Mouse (Mus musculus): ENCODE measurements at regions not wholly inside any gene's neighbourhood (a gene's known extent, or its start where the extent isn't known, plus 50 kb on each side); places are given as distances from the start of the nearest gene placed in this dataset.

- H3K9me3 ChIP-seq: no peaks in the 10 kb centered on the region
- H3K27me3 ChIP-seq: no peaks in the 10 kb centered on the region
- no peak overlapping the region for H3K4me2 ChIP-seq (replicated peaks)
- no peak overlapping the region for H3K9ac ChIP-seq
- H3K27ac ChIP-seq: no peak overlapping the region
- H3K36me3 ChIP-seq: no peaks in the 10 kb centered on the region
- no peaks in the 10 kb centered on the region for H3K4me1 ChIP-seq
- H3K4me3 ChIP-seq: no peak overlapping the region
- no peak for ATAC-seq (ENCODE audit: low FRiP score, low read depth)
- 82% methylated on average over 13 of the region's 13 CpGs for WGBS
Measured at GRCm38 (mm10) chr9:30649392-30650054, 222.6 kb downstream of the Snx19 start.

- Histone ChIP-seq H3K4me3 (no peak overlapping the region), H3K4me1 (peaks cover 41% of the 10 kb centered on the region), H3K9me3 (no peaks in the 10 kb centered on the region), H3K36me3 (no peaks in the 10 kb centered on the region), H3K4me2 (replicated peaks) (no peak overlapping the region), H3K27me3 (no peaks in the 10 kb centered on the region), H3K27ac (peak overlapping the region; percentile 71; the same call in 1 of the 2 replicates), H3K9ac (no peak overlapping the region)
- no peak for ATAC-seq (ENCODE audit: low FRiP score, low read depth)
- 36% methylated on average over 10 of the region's 10 CpGs for WGBS
Measured at GRCm38 (mm10) chr9:30633741-30634470, 207.0 kb downstream of the Snx19 start.

- peak; percentile 89 for ATAC-seq (ENCODE audit: low FRiP score, low read depth)
- H3K4me2 ChIP-seq (replicated peaks): peak overlapping the region; percentile 12
- H3K4me1 ChIP-seq: peaks cover 43% of the 10 kb centered on the region
- no peaks in the 10 kb centered on the region for H3K27me3 ChIP-seq
- peak overlapping the region; percentile 71 for H3K27ac ChIP-seq
- H3K9ac ChIP-seq: no peak overlapping the region
- WGBS: 22% methylated on average over 6 of the region's 6 CpGs
- H3K4me3 ChIP-seq: no peak overlapping the region
- no peaks in the 10 kb centered on the region for H3K9me3 ChIP-seq
- H3K36me3 ChIP-seq: no peaks in the 10 kb centered on the region
Measured at GRCm38 (mm10) chr9:30632164-30633146, 205.5 kb downstream of the Snx19 start.

- Histone ChIP-seq H3K9ac (no peak overlapping the region), H3K27ac (peak overlapping the region; percentile 49; the same call in 1 of the 2 replicates), H3K9me3 (no peaks in the 10 kb centered on the region), H3K4me3 (no peak overlapping the region), H3K4me2 (replicated peaks) (no peak overlapping the region), H3K27me3 (no peaks in the 10 kb centered on the region), H3K36me3 (no peaks in the 10 kb centered on the region), H3K4me1 (peaks cover 32% of the 10 kb centered on the region)
- 87% methylated on average over 8 of the region's 8 CpGs for WGBS
- no peak for ATAC-seq (ENCODE audit: low FRiP score, low read depth)
Measured at GRCm38 (mm10) chr9:30625635-30626034, 198.7 kb downstream of the Snx19 start.

- 69% methylated on average over 3 of the region's 3 CpGs for WGBS
- H3K4me1 ChIP-seq: peaks cover 32% of the 10 kb centered on the region
- no peak overlapping the region for H3K9ac ChIP-seq
- H3K36me3 ChIP-seq: no peaks in the 10 kb centered on the region
- no peak overlapping the region for H3K4me3 ChIP-seq
- 0 out of 2 replicates have a peak, but pooled peaks have one; percentile 32 for ATAC-seq (ENCODE audit: low FRiP score, low read depth)
- no peaks in the 10 kb centered on the region for H3K9me3 ChIP-seq
- H3K4me2 ChIP-seq (replicated peaks): no peak overlapping the region
- H3K27me3 ChIP-seq: no peaks in the 10 kb centered on the region
- peak overlapping the region; percentile 49 for H3K27ac ChIP-seq
Measured at GRCm38 (mm10) chr9:30625090-30625489, 198.2 kb downstream of the Snx19 start.

- Histone ChIP-seq H3K9ac (no peak overlapping the region), H3K27ac (peak overlapping the region; percentile 49), H3K27me3 (no peaks in the 10 kb centered on the region), H3K4me1 (peaks cover 29% of the 10 kb centered on the region), H3K9me3 (no peaks in the 10 kb centered on the region), H3K36me3 (no peaks in the 10 kb centered on the region), H3K4me3 (no peak overlapping the region), H3K4me2 (replicated peaks) (no peak overlapping the region)
- peak; percentile 32; the same call in 1 of the 2 replicates for ATAC-seq (ENCODE audit: low FRiP score, low read depth)
- 76% methylated on average over 5 of the region's 5 CpGs for WGBS
Measured at GRCm38 (mm10) chr9:30624481-30624880, 197.6 kb downstream of the Snx19 start.

GRCm38 (mm10) chr9:30619325-30619724, 192.4 kb downstream of the Snx19 start:
- H3K36me3 ChIP-seq: no peaks in the 10 kb centered on the region
- ATAC-seq (ENCODE audit: low FRiP score, low read depth): no peak
- H3K4me2 ChIP-seq (replicated peaks): no peak overlapping the region
- no peak overlapping the region for H3K9ac ChIP-seq
- no peaks in the 10 kb centered on the region for H3K9me3 ChIP-seq
- WGBS: 94% methylated on average over 2 of the region's 2 CpGs
- H3K4me1 ChIP-seq: peaks cover 1% of the 10 kb centered on the region; the same call in 1 of the 2 replicates
- no peaks in the 10 kb centered on the region for H3K27me3 ChIP-seq
- no peak overlapping the region for H3K27ac ChIP-seq
- no peak overlapping the region for H3K4me3 ChIP-seq

- H3K27me3 ChIP-seq: no peaks in the 10 kb centered on the region
- H3K4me3 ChIP-seq: no peak overlapping the region
- no peak overlapping the region for H3K9ac ChIP-seq
- H3K4me1 ChIP-seq: no peaks in the 10 kb centered on the region
- ATAC-seq (ENCODE audit: low FRiP score, low read depth): no peak
- H3K4me2 ChIP-seq (replicated peaks): no peak overlapping the region
- no peaks in the 10 kb centered on the region for H3K36me3 ChIP-seq
- no peak overlapping the region for H3K27ac ChIP-seq
- H3K9me3 ChIP-seq: no peaks in the 10 kb centered on the region
- 77% methylated on average over 2 of the region's 2 CpGs for WGBS
Measured at GRCm38 (mm10) chr9:30618181-30618580, 191.3 kb downstream of the Snx19 start.

- H3K4me3 ChIP-seq: no peak overlapping the region
- 76% methylated on average over 6 of the region's 6 CpGs for whole genome bisulfite sequencing
- no peak for ATAC-seq (ENCODE audit: low FRiP score, low read depth)
- no peak overlapping the region for H3K9ac ChIP-seq
- no peaks in the 10 kb centered on the region for H3K4me1 ChIP-seq
- no peaks in the 10 kb centered on the region for H3K9me3 ChIP-seq
- H3K36me3 ChIP-seq: no peaks in the 10 kb centered on the region
- H3K4me2 ChIP-seq (replicated peaks): no peak overlapping the region
- no peaks in the 10 kb centered on the region for H3K27me3 ChIP-seq
- H3K27ac ChIP-seq: no peak overlapping the region
Measured at GRCm38 (mm10) chr9:30613715-30614114, 186.8 kb downstream of the Snx19 start.

GRCm38 (mm10) chr9:30613003-30613552, 186.2 kb downstream of the Snx19 start:
- no peaks in the 10 kb centered on the region for H3K9me3 ChIP-seq
- WGBS: 82% methylated on average over 5 of the region's 5 CpGs
- no peak for ATAC-seq (ENCODE audit: low FRiP score, low read depth)

GRCm38 (mm10) chr9:30610328-30610727, 183.4 kb downstream of the Snx19 start:
- H3K9me3 ChIP-seq: no peaks in the 10 kb centered on the region
- no peaks in the 10 kb centered on the region for H3K27me3 ChIP-seq
- H3K4me1 ChIP-seq: no peaks in the 10 kb centered on the region
- H3K27ac ChIP-seq: no peak overlapping the region; the same call in 1 of the 2 replicates
- no peak overlapping the region for H3K9ac ChIP-seq
- no peak overlapping the region for H3K4me2 ChIP-seq (replicated peaks)
- H3K4me3 ChIP-seq: no peak overlapping the region
- WGBS: 69% methylated on average over 7 of the region's 7 CpGs
- H3K36me3 ChIP-seq: no peaks in the 10 kb centered on the region
- ATAC-seq (ENCODE audit: low FRiP score, low read depth): no peak

More at GRCm38 (mm10) chr9:30613003-30613552, 186.2 kb downstream of the Snx19 start:
- no peak overlapping the region for H3K4me3 ChIP-seq
- no peaks in the 10 kb centered on the region for H3K36me3 ChIP-seq
- H3K4me2 ChIP-seq (replicated peaks): no peak overlapping the region
- no peak overlapping the region for H3K9ac ChIP-seq
- H3K27me3 ChIP-seq: no peaks in the 10 kb centered on the region
- H3K27ac ChIP-seq: no peak overlapping the region
- no peaks in the 10 kb centered on the region for H3K4me1 ChIP-seq

Measured in limb, embryonic 13.5 days (tissue).